Mouse (Mus musculus) brain, embryonic 14.5 days (tissue): Measurements from ENCODE around the gene Crlf2. TPM values are rescaled to one million over a fixed set of nuclear protein-coding genes. Genes with fewer than 3 reads are reported as not detected.
A peak's percentile ranks its signal among the peaks of the same experiment; 100 is the strongest.

Experiments
- DNase-seq: peaks from one replicate; pipeline ENCODE4 v3.0.0-alpha.2; 2011; ENCODE audit warnings: low read depth
- CTCF ChIP-seq: fragments of 200-500 bp; IDR thresholded peaks from 2 replicates; pipeline ENCODE4 v1.5.1; 2012; ENCODE audit warnings: inconsistent platforms, mild to moderate bottlenecking, moderate library complexity, borderline replicate concordance; ENCODE audit not compliant: insufficient read depth, insufficient read length; ENCODE audit errors: extremely low read depth
- POLR2A ChIP-seq: fragments of 200-500 bp; IDR thresholded peaks from 2 replicates; pipeline ENCODE4 v1.6.1; 2012; ENCODE audit warnings: mild to moderate bottlenecking, inconsistent platforms, borderline replicate concordance; ENCODE audit not compliant: poor library complexity, insufficient read depth, insufficient read length, severe bottlenecking; ENCODE audit errors: extremely low read depth
- polyA plus RNA-seq: library from polyadenylated mRNA; depleted of rRNA; stranded (reverse); fragments of >200 nt; gene quantifications from 2 replicates; pipeline ENCODE4 v1.2.3, GENCODE M21; 2012; rRNA removed

The Crlf2 gene
- polyA plus RNA-seq = 26.7 and 27.1 TPM in 2 replicates

GRCm38 (mm10) chr5:109558404-109559160 is at the start of gene Crlf2:
Gene Crlf2, minus strand, starts transcription at chr5:109558993.
- TF ChIP-seq CTCF = no peak
- TF ChIP-seq POLR2A = no peak
- DNase-seq = peak; percentile 98

- DNase-seq = peak; percentile 39
- TF ChIP-seq POLR2A (no peak), CTCF (peak; percentile 50; the same call in 1 of the 2 replicates)
Measured at GRCm38 (mm10) chr5:109602585-109602984, 43.8 kb upstream of the Crlf2 start.

GRCm38 (mm10) chr5:109601080-109601479 is 42.3 kb upstream of the Crlf2 start:
- TF ChIP-seq POLR2A (no peak), CTCF (peak; percentile 60; the same call in 1 of the 2 replicates)
- peak; percentile 2 for DNase-seq

GRCm38 (mm10) chr5:109598876-109599275 is 40.1 kb upstream of the Crlf2 start:
- TF ChIP-seq POLR2A = no peak
- no peak for TF ChIP-seq CTCF
- DNase-seq = peak; percentile 5

- no peak for DNase-seq
- TF ChIP-seq CTCF (peak; percentile 43; the same call in 1 of the 2 replicates), POLR2A (no peak)
Measured at GRCm38 (mm10) chr5:109596647-109597046, 37.9 kb upstream of the Crlf2 start.

- TF ChIP-seq POLR2A (no peak), CTCF (no peak)
- no peak for DNase-seq
Measured at GRCm38 (mm10) chr5:109562829-109563228, 4.0 kb upstream of the Crlf2 start.

GRCm38 (mm10) chr5:109559191-109559590 is 398 bp upstream of the Crlf2 start:
- no peak for TF ChIP-seq POLR2A
- no peak for TF ChIP-seq CTCF
- no peak for DNase-seq

- DNase-seq = no peak
- TF ChIP-seq POLR2A = no peak
- no peak for TF ChIP-seq CTCF
Measured at GRCm38 (mm10) chr5:109558123-109558403, 730 bp downstream of the Crlf2 start.

GRCm38 (mm10) chr5:109557321-109558122 is 1.3 kb downstream of the Crlf2 start:
- no peak for TF ChIP-seq CTCF
- TF ChIP-seq POLR2A = no peak
- DNase-seq = peak; percentile 99

GRCm38 (mm10) chr5:109556591-109557320 is 2.0 kb downstream of the Crlf2 start:
- TF ChIP-seq POLR2A = no peak
- no peak for TF ChIP-seq CTCF
- DNase-seq = peak; percentile 96
